Mouse (Mus musculus): ENCODE data around the gene Fhl1.

DNA sequence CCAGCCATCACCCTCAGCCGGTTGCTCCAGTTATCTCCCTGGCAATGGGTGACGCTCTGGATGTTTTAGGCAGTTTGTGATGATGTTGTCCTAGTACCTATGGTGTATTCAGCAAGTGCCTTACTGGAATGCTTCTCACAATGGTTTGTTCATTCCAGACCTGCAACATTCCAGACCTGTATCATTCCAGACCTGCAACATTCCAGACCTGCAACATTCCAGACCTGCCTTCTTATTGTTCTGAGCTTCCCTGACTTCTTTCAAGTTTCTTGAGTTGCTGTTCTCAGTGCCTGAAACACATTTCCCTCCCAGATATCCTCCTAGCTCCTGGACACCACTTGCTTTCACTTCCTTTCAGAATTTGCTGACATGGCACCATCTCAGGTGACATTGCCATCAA lies 37.0 kb upstream of the Fhl1 start:
- TF ChIP-seq CTCF (IDR thresholded peaks at IDR 0.05; ENCODE audit: extremely low read depth, insufficient read depth, insufficient read length, insufficient replicate concordance) (no peak), POLR2A (IDR thresholded peaks at IDR 0.05; ENCODE audit: low read depth, low read length) (no peak)

Data from spleen, adult 2 months (tissue).